Mouse (Mus musculus) common myeloid progenitor, adult 5-6 weeks (primary cell): ENCODE data around the gene Myo18a. TPM values are rescaled to one million over a fixed set of nuclear protein-coding genes. Genes with fewer than 3 reads are reported as not detected.

Experiments used
- ATAC-seq: replicated peaks from 2 replicates; pipeline ENCODE4 v1.8.0; 2016; ENCODE audit warnings: low read depth, mild to moderate bottlenecking, moderate TSS enrichment, inconsistent platforms; ENCODE audit not compliant: poor library complexity, severe bottlenecking
- total RNA-seq: library from RNA; stranded (forward); fragments of 200-1000, 187-1606 nt; gene quantifications from 2 replicates; pipeline ENCODE4 v1.2.3, GENCODE M21; 2017

The Myo18a gene
- total RNA-seq, 1 experiment from 2014 or later, result 140 TPM

- ATAC-seq, result no peak
Measured at GRCm38 (mm10) chr11:77890648-77891258, 127.7 kb downstream of the Myo18a start.

GRCm38 (mm10) chr11:77892883-77893282 lies 129.8 kb downstream of the Myo18a start:
- ATAC-seq, result no peak

GRCm38 (mm10) chr11:77893283-77893682 lies 130.2 kb downstream of the Myo18a start:
- no peak for ATAC-seq

- ATAC-seq, result peak; percentile 69
Measured at GRCm38 (mm10) chr11:77893787-77894718, 131.0 kb downstream of the Myo18a start, which contains the start of gene Pipox. TSS of gene Pipox (minus strand) at chr11:77894096.

GRCm38 (mm10) chr11:77894967-77895366 lies 131.9 kb downstream of the Myo18a start:
- no peak for ATAC-seq

GRCm38 (mm10) chr11:77896011-77896410 lies 133.0 kb downstream of the Myo18a start:
- ATAC-seq, result no peak

GRCm38 (mm10) chr11:77896480-77896819 lies 133.4 kb downstream of the Myo18a start:
- ATAC-seq, result no peak

GRCm38 (mm10) chr11:77896820-77897805 lies 134.1 kb downstream of the Myo18a start:
- no peak for ATAC-seq

- no peak for ATAC-seq
Measured at GRCm38 (mm10) chr11:77900187-77900586, 137.1 kb downstream of the Myo18a start.

- ATAC-seq, result no peak
Measured at GRCm38 (mm10) chr11:77900696-77901095, 137.7 kb downstream of the Myo18a start.

- ATAC-seq, result no peak
Measured at GRCm38 (mm10) chr11:77901366-77901765, 138.3 kb downstream of the Myo18a start.

GRCm38 (mm10) chr11:77901775-77902355 lies 138.8 kb downstream of the Myo18a start:
- ATAC-seq, result no peak

GRCm38 (mm10) chr11:77903761-77904160 lies 140.7 kb downstream of the Myo18a start:
- no peak for ATAC-seq

- ATAC-seq, result no peak
Measured at GRCm38 (mm10) chr11:77904707-77905106, 141.7 kb downstream of the Myo18a start.

GRCm38 (mm10) chr11:77906097-77906687 lies 143.1 kb downstream of the Myo18a start:
- no peak for ATAC-seq

- no peak for ATAC-seq
Measured at GRCm38 (mm10) chr11:77906747-77907174, 143.7 kb downstream of the Myo18a start.

- ATAC-seq, result no peak
Measured at GRCm38 (mm10) chr11:77908468-77908867, 145.4 kb downstream of the Myo18a start.

- ATAC-seq, result no peak
Measured at GRCm38 (mm10) chr11:77909376-77909775, 146.3 kb downstream of the Myo18a start.

GRCm38 (mm10) chr11:77909776-77910175 lies 146.7 kb downstream of the Myo18a start:
- no peak for ATAC-seq
